ENCODE assay signal across 8 mouse cellular contexts in the genomic region with DNA sequence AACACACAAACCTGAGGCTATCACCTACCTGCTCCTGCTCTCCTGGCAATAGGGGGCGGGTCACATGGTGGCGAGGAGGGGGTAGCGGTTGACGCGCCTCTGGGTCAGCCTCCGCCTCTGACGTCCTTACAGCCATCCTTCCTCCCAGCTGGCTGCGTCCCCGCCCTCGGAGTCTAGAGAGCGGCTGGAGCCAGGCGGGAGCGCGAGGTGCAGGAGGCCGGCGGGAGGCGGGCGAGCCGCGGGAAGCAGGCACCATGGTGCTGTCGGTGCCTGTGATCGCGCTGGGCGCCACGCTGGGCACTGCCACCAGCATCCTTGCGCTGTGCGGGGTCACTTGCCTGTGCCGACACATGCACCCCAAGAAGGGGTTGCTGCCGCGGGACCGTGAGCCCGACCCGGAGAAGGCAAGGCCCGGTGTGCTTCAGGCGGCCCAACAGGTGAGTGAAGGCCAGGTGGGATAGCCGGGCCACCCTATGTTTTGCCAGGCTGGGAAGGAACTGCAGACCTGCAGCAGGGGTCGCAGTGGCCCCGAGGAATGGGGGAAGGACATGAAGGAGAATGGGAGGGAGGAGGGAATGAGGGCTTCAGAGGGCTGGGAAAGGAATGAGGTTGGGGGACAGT. TPM values are rescaled to one million over a fixed set of nuclear protein-coding genes. Genes with fewer than 3 reads are reported as not detected.
DNase-seq lines count a peak whose midpoint lies in the region; ATAC-seq and TF ChIP-seq lines count a peak whose summit lies in the region.

A gene (plus strand): TSS at position 166 of the 621 bp plus-strand sequence.

- H3K9me3 ChIP-seq in embryonic facial prominence, embryonic 15.5 days (replicated peaks), result no peaks in the 10 kb centered on the region

- no peak within 1 kb of the TSS for H3K27ac ChIP-seq in gastrocnemius, adult 2 months
- H3K27ac ChIP-seq in embryonic facial prominence, embryonic 15.5 days (replicated peaks), result no peak within 1 kb of the TSS

- 0 out of 2 replicates have a peak within 1 kb of the TSS, but pooled peaks have one; percentile 23 for H3K9ac ChIP-seq in embryonic facial prominence, embryonic 15.5 days

- peak within 1 kb of the TSS; percentile 76 for H3K4me2 ChIP-seq in embryonic facial prominence, embryonic 15.5 days (replicated peaks)

- WGBS in embryonic facial prominence, embryonic 15.5 days, result under 1% methylated on average over 38 of the region's 38 CpGs

- DNase-seq in gastrocnemius, adult 2 months, result peak; percentile 40
- DNase-seq in gastrocnemius, adult 8-10 months (ENCODE audit: low spot score in 2 of 2), result no peak
- peak; percentile 57 to 69 for DNase-seq in heart, postnatal 14 days
- DNase-seq in kidney, postnatal 4 days, result peak; percentile 79 to 84
- peak; percentile 26 to 33 for DNase-seq in lung, adult 18-20 months
- peak; percentile 34 for DNase-seq in ovary, adult 18-20 months (ENCODE audit: low spot score)
- peak; percentile 61 for DNase-seq in thymus, postnatal 4 days

- intact Hi-C loops in gastrocnemius, adult 2 months (cut with DNase I), result no loop called here
- intact Hi-C loops in heart, postnatal 14 days (cut with DNase I), result no loop called here

- no peak for TF ChIP-seq CTCF in gastrocnemius, adult 2 months (IDR thresholded peaks at IDR 0.05)

- peak within 1 kb of the TSS; percentile 23 for H3K4me3 ChIP-seq in gastrocnemius, adult 2 months
- H3K4me3 ChIP-seq in embryonic facial prominence, embryonic 15.5 days (replicated peaks), result peak within 1 kb of the TSS; percentile 43

- peaks cover 25% of the 10 kb centered on the region for H3K4me1 ChIP-seq in embryonic facial prominence, embryonic 15.5 days

- ATAC-seq in embryonic facial prominence, embryonic 15.5 days (ENCODE audit: insufficient number of reproducible peaks, low FRiP score, low TSS enrichment, low read depth), result peak; percentile 74; the same call in 1 of the 2 replicates

- peaks cover 45% of the 10 kb centered on the region for H3K27me3 ChIP-seq in embryonic facial prominence, embryonic 15.5 days

- H3K36me3 ChIP-seq in embryonic facial prominence, embryonic 15.5 days, result no peaks in the 10 kb centered on the region

RNA-seq across cellular contexts. Expression of the gene that starts here (rescaled TPM):
- under 1 TPM in 1 of 2 experiments, not detected in 1; 0.06 TPM for total RNA-seq in gastrocnemius, adult 2 months (2021)
- under 1 TPM in 1 of 4 experiments, not detected in 3; 0.10 TPM for total RNA-seq in gastrocnemius, adult 8-10 months (2022)
- polyA plus RNA-seq in embryonic facial prominence, embryonic 15.5 days (2015; fragmentation: Nextera tagmentation; extraction: Ambion mirVana), result 6.2 TPM in 2 replicates
- under 1 TPM; 0.36 to 0.95 TPM for total RNA-seq in heart, postnatal 14 days (2021)

Comparison
In these comparisons a context has a peak if more than half of its experiments do, and no peak if none do; other contexts are left out.
1. Peak in DNase-seq and H3K4me3 ChIP-seq in gastrocnemius, adult 2 months; RNA of the gene not detected or under 1 TPM.
2. Peak in DNase-seq in heart, postnatal 14 days; RNA of the gene not detected or under 1 TPM.
3. DNase-seq: peak in kidney, postnatal 4 days (2 of 2), lung, adult 18-20 months (2 of 2), ovary, adult 18-20 months (single experiment) and thymus, postnatal 4 days (single experiment); none in gastrocnemius, adult 8-10 months (0 of 2).